Mouse (Mus musculus) liver, embryonic 13.5 days (tissue): ENCODE results near the gene Dpagt1. TPM values are rescaled to one million over a fixed set of nuclear protein-coding genes. Genes with fewer than 3 reads are reported as not detected.
A peak's percentile ranks its signal among the peaks of the same experiment; 100 is the strongest.
"Not testable (repeated sequence)": the region's sequence is repeated elsewhere in the genome, so short reads cannot be mapped to it uniquely, and the experiment has no call there.

Experiments
- ATAC-seq: fragments of 200-750 bp; cut with Nextera tagmentation; 2 replicates; pipeline ENCODE4 v1.8.0; 2017; ENCODE audit warnings: low read depth, mild to moderate bottlenecking, moderate number of reproducible peaks, moderate library complexity
- DNase-seq: peaks from one replicate; pipeline ENCODE4 v3.0.0; 2022
- H3K27ac ChIP-seq: fragments of 300-500 bp; sonication (generic); 2 replicates; pipeline ENCODE4 v1.5.1; 2015; ENCODE audit warnings: moderate library complexity, mild to moderate bottlenecking, inconsistent platforms
- H3K27me3 ChIP-seq: fragments of 300-500 bp; sonication (generic); 2 replicates; pipeline ENCODE4 v1.6.1; 2015; ENCODE audit warnings: mild to moderate bottlenecking, inconsistent platforms
- H3K36me3 ChIP-seq: fragments of 300-500 bp; sonication (generic); 2 replicates; pipeline ENCODE4 v1.6.1; 2015; ENCODE audit warnings: mild to moderate bottlenecking, inconsistent platforms
- H3K4me1 ChIP-seq: fragments of 300-500 bp; sonication (generic); replicated peaks from 2 replicates; pipeline ENCODE4 v1.6.1; 2015; ENCODE audit warnings: inconsistent platforms
- H3K4me2 ChIP-seq: fragments of 300-500 bp; sonication (generic); 2 replicates; pipeline ENCODE4 v1.6.1; 2015; ENCODE audit warnings: inconsistent platforms, mild to moderate bottlenecking, moderate library complexity
- H3K4me3 ChIP-seq: fragments of 300-500 bp; sonication (generic); replicated peaks from 2 replicates; pipeline ENCODE4 v1.5.1; 2015; ENCODE audit warnings: mild to moderate bottlenecking, inconsistent platforms
- H3K9ac ChIP-seq: fragments of 300-500 bp; sonication (generic); 2 replicates; pipeline ENCODE4 v1.6.1; 2015; ENCODE audit warnings: mild to moderate bottlenecking, inconsistent platforms
- H3K9me3 ChIP-seq: fragments of 300-500 bp; sonication (generic); replicated peaks from 2 replicates; pipeline ENCODE4 v1.6.1; 2016; ENCODE audit warnings: inconsistent platforms
- whole genome bisulfite sequencing: fragments of 180-500 bp; shearing (Covaris S2); methylation state at CpG from one replicate; pipeline ENCODE4 v1.1.7; 2015; ENCODE audit not compliant: insufficient replicate concordance; 5-methylcytosine and 5-hydroxymethylcytosine counted together
- polyA plus RNA-seq: library from polyadenylated mRNA; unstranded; fragments of >200 nt; fragmentation: Nextera tagmentation; extraction: Ambion mirVana; gene quantifications from 2 replicates; pipeline ENCODE4 v1.2.1, GENCODE M21; 2015

Dpagt1 gene
- polyA plus RNA-seq, 1 experiment from 2014 or later: 20.7 TPM

GRCm38 (mm10) chr9:44332918-44333638, 7.3 kb downstream of the Dpagt1 start:
- H3K36me3 ChIP-seq: peaks cover 86% of the 10 kb centered on the region

GRCm38 (mm10) chr9:44334396-44335330, 8.8 kb downstream of the Dpagt1 start, which contains the start of gene H2afx:
TSS of gene H2afx (plus strand) at chr9:44334694.
- peak within 1 kb of the TSS; percentile 78 for H3K4me2 ChIP-seq
- WGBS: under 1% methylated on average over 88 of the region's 91 CpGs
- H3K27me3 ChIP-seq: no peaks in the 10 kb centered on the region
- peaks cover 48% of the 10 kb centered on the region for H3K4me1 ChIP-seq
- peak; percentile 99 for DNase-seq
- H3K9me3 ChIP-seq: no peaks in the 10 kb centered on the region
- peaks cover 88% of the 10 kb centered on the region for H3K36me3 ChIP-seq
- peak within 1 kb of the TSS; percentile 99 for H3K27ac ChIP-seq
- peak within 1 kb of the TSS; percentile 80 for H3K4me3 ChIP-seq
- peak; percentile 86 for ATAC-seq
- peak within 1 kb of the TSS; percentile 97 for H3K9ac ChIP-seq

More at GRCm38 (mm10) chr9:44332918-44333638, 7.3 kb downstream of the Dpagt1 start:
- WGBS: 92% methylated on average over 13 of the region's 13 CpGs
- H3K9me3 ChIP-seq: no peaks in the 10 kb centered on the region
- peak overlapping the region; percentile 66 for H3K4me2 ChIP-seq
- peaks cover 46% of the 10 kb centered on the region for H3K4me1 ChIP-seq
- ATAC-seq (no peak), DNase-seq (no peak)
- peak overlapping the region; percentile 91 for H3K27ac ChIP-seq
- H3K4me3 ChIP-seq: peak overlapping the region; percentile 50
- no peaks in the 10 kb centered on the region for H3K27me3 ChIP-seq
- H3K9ac ChIP-seq: peak overlapping the region; percentile 72

DNA sequence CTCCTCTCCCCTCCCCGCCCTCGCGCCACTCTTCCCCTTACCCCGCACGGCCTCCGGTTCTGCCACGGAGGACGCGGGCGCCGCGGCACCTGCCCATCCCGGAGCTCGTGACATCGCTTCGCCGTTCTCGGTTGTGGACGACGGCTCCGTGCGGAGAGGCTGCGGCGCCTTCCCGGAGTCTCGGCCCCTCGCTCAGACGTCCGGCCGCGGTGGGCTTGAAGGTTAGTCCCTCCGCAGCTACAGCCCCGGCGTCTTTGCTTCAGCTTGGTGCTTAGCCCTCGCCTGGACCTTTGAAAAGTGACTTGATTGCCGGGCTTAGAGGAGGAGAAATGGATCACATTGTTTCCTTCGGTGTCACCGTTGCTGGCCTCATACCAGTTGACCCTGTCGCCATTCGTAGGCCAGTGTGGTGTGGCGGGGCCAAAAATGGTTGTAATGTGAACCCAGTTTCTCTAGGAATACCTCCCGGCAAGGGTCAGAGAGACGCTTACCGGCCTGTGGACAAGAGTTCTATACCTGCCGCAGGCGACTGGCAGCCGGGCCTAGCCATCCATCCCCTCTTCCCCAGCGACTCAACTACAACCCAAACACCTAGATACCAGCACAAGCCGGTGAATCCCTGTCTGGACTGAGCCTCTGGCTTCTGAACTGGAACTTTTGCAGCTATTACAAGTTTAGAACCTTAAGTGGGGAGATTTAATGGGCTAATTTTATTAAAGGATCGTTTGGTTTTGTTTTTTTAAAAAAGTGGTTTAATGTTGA, 9.7 kb downstream of the Dpagt1 start:
- H3K27ac ChIP-seq: peak overlapping the region; percentile 99

DNA sequence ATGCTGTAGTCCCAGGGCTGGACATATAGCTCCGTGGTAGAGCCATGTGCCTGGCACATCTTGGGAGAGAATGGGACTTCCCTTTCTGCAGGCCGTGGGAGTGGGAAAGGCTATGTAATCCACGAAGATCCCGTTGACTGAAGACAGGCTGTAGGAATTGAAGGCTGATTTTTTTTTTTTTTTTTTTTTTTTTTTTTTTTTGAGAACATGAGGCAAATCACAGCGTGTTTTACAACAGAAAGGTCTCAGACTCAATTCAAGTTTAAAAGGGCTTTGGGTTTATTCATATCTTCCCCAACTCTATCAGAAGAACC, 10.2 kb downstream of the Dpagt1 start:
- ATAC-seq (no peak), DNase-seq (no peak)
- Histone ChIP-seq H3K9ac (peak overlapping the region; percentile 97), H3K9me3 (no peaks in the 10 kb centered on the region), H3K27ac (peak overlapping the region; percentile 99), H3K4me3 (peak overlapping the region; percentile 80), H3K4me1 (peaks cover 49% of the 10 kb centered on the region), H3K36me3 (peaks cover 88% of the 10 kb centered on the region), H3K4me2 (peak overlapping the region; percentile 78), H3K27me3 (no peaks in the 10 kb centered on the region)
- under 1% methylated on average over 5 of the region's 5 CpGs for WGBS

More for the DNA sequence above, 9.7 kb downstream of the Dpagt1 start:
- no peaks in the 10 kb centered on the region for H3K9me3 ChIP-seq
- peak; percentile 63 for DNase-seq
- WGBS: 0% methylated on average over 50 of the region's 50 CpGs
- H3K36me3 ChIP-seq: peaks cover 88% of the 10 kb centered on the region
- peaks cover 52% of the 10 kb centered on the region for H3K4me1 ChIP-seq
- H3K9ac ChIP-seq: peak overlapping the region; percentile 97
- H3K4me2 ChIP-seq: peak overlapping the region; percentile 78
- peak overlapping the region; percentile 80 for H3K4me3 ChIP-seq
- H3K27me3 ChIP-seq: no peaks in the 10 kb centered on the region
- ATAC-seq: peak; percentile 16

DNA sequence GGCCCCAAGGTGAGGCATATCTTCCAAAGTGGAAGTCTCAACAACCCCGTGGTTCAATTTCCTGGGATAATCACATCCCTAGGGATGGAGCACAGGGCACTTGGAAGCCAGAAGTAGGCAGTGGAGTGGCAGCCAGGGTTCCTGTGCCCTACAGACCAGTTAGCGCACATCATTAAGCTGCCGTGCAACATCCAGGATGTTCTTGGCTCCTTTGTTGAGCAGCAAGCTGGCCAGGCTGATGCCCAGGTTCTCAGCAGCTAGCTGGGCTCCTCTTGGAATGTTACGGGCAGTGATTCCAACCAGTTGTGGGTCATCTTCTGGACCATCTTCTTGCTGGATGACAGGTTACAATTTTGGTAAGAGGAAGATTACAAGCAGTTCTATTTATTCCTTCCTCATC, 10.7 kb downstream of the Dpagt1 start:
- peak overlapping the region; percentile 80 for H3K4me3 ChIP-seq
- H3K4me2 ChIP-seq: peak overlapping the region; percentile 78
- peaks cover 49% of the 10 kb centered on the region for H3K4me1 ChIP-seq
- peaks cover 88% of the 10 kb centered on the region for H3K36me3 ChIP-seq
- 28% methylated on average over 4 of the region's 4 CpGs for WGBS
- not testable (repeated sequence) for DNase-seq, ATAC-seq, H3K27me3 ChIP-seq, H3K9me3 ChIP-seq
- H3K9ac ChIP-seq: peak overlapping the region; percentile 97
- peak overlapping the region; percentile 99 for H3K27ac ChIP-seq

- H3K27ac ChIP-seq: peak overlapping the region; percentile 99
- 49% methylated on average over 3 of the region's 3 CpGs for WGBS
- peak overlapping the region; percentile 97 for H3K9ac ChIP-seq
- H3K4me1 ChIP-seq: peaks cover 49% of the 10 kb centered on the region
- no peaks in the 10 kb centered on the region for H3K9me3 ChIP-seq
- H3K27me3 ChIP-seq: no peaks in the 10 kb centered on the region
- DNase-seq: no peak
- H3K36me3 ChIP-seq: peaks cover 86% of the 10 kb centered on the region
- H3K4me3 ChIP-seq: peak overlapping the region; percentile 80
- peak overlapping the region; percentile 78 for H3K4me2 ChIP-seq
- ATAC-seq: no peak
These were observed 11.1 kb downstream of the Dpagt1 start for GRCm38 (mm10) chr9:44336964-44337363.

DNA sequence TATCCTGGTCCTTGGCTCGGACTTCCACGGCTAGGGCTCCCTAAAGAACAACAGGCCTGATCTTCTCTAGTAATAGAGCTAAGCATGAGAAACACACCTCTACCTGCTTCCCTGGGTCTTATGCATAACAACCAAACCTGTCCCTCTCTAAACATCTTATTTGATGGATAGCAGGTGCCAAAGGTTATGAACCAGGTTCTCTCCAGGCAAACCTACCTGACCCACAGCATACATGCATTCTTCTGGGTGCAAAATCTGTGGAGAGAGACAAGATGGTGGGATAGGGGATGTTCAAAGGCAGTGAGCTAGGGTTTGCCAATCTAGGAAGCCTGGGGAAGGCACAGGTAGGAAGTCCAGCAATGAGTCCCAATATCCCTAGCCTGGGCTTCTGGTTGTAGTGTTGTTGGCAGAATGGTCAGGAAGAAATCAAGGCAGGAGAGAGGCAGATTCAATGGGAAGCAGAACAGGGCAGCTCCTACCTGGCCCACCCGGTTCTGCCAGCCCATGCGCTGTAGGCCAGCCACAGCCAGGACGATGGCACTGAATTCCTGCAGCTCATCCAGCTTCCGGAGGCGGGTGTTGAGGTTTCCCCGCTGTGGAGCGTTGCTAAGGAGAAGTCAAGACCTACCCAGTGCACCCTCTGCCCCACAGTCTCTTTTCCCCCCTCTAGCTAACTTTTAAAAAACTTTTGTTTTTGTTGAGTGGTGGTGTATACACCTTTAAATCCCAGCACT, 11.8 kb downstream of the Dpagt1 start:
- H3K27me3 ChIP-seq: no peaks in the 10 kb centered on the region
- ATAC-seq (no peak), DNase-seq (no peak)
- H3K9ac ChIP-seq: peak overlapping the region; percentile 97
- H3K4me3 ChIP-seq: peak overlapping the region; percentile 80
- peak overlapping the region; percentile 78 for H3K4me2 ChIP-seq
- peak overlapping the region; percentile 99 for H3K27ac ChIP-seq
- H3K36me3 ChIP-seq: peaks cover 80% of the 10 kb centered on the region
- 67% methylated on average over 9 of the region's 9 CpGs for WGBS
- no peaks in the 10 kb centered on the region for H3K9me3 ChIP-seq
- peaks cover 51% of the 10 kb centered on the region for H3K4me1 ChIP-seq

DNA sequence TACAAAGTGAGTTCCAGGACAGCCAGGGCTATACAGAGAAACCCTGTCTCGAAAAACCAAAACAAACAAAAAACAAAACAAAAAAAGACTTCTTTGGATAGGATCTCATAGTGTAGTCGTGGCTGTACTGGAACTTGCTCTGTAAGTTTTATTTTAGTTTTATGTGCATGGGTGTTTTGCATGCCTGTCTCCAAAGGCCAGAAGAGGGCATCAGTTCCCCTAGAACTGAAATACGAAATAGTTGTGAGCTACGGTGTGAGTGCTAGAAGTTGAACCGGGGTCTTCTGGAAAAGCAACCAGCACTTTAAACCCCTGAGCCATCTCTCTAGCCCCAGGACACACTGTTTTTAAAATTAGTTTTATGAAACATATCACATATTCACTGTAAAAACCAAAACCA, 12.8 kb downstream of the Dpagt1 start:
- Histone ChIP-seq H3K27me3 (no peaks in the 10 kb centered on the region), H3K4me2 (peak overlapping the region; percentile 78), H3K9me3 (no peaks in the 10 kb centered on the region), H3K4me3 (peak overlapping the region; percentile 80), H3K4me1 (peaks cover 48% of the 10 kb centered on the region), H3K36me3 (peaks cover 70% of the 10 kb centered on the region), H3K27ac (peak overlapping the region; percentile 99), H3K9ac (peak overlapping the region; percentile 97)
- ATAC-seq: no peak
- 71% methylated on average over 5 of the region's 5 CpGs for WGBS
- DNase-seq: no peak

DNA sequence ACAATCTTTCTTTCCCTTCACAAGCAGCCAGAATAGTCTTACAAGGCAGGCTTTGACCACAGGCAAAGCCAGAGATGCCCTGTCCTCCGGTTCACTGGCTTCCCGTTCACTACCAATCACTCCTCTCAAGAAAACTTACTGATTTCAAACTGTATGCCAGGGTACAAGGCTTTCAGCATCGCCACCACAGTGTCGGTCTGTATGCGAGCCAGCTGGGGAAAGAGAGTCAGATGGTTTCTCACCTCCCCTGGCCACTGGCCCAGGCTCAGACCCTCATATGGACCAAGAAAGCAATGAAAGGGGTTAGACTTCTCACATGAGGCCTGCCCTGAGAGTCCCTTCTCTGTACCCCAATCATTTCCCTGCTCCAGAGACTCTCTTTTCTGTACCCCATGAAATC, 15.7 kb downstream of the Dpagt1 start:
- H3K9ac ChIP-seq: peak overlapping the region; percentile 97

GRCm38 (mm10) chr9:44342173-44342572, 16.4 kb downstream of the Dpagt1 start:
- ATAC-seq (peak; percentile 83), DNase-seq (peak; percentile 92)
- Histone ChIP-seq H3K9me3 (no peaks in the 10 kb centered on the region), H3K27me3 (no peaks in the 10 kb centered on the region), H3K4me3 (peak overlapping the region; percentile 80), H3K27ac (peak overlapping the region; percentile 99), H3K36me3 (peaks cover 59% of the 10 kb centered on the region), H3K9ac (peak overlapping the region; percentile 97), H3K4me1 (peaks cover 49% of the 10 kb centered on the region), H3K4me2 (peak overlapping the region; percentile 78)
- WGBS: 20% methylated on average over 3 of the region's 3 CpGs

More for the DNA sequence above, 15.7 kb downstream of the Dpagt1 start:
- WGBS: 39% methylated on average over 5 of the region's 5 CpGs
- DNase-seq (no peak), ATAC-seq (no peak)
- H3K27me3 ChIP-seq: no peaks in the 10 kb centered on the region
- H3K4me2 ChIP-seq: peak overlapping the region; percentile 78
- H3K4me3 ChIP-seq: peak overlapping the region; percentile 80
- H3K27ac ChIP-seq: peak overlapping the region; percentile 99
- peaks cover 59% of the 10 kb centered on the region for H3K36me3 ChIP-seq
- H3K4me1 ChIP-seq: peaks cover 55% of the 10 kb centered on the region
- no peaks in the 10 kb centered on the region for H3K9me3 ChIP-seq
